Mouse (Mus musculus): ENCODE data around the gene Lhfpl2.

Lhfpl2 gene

DNA sequence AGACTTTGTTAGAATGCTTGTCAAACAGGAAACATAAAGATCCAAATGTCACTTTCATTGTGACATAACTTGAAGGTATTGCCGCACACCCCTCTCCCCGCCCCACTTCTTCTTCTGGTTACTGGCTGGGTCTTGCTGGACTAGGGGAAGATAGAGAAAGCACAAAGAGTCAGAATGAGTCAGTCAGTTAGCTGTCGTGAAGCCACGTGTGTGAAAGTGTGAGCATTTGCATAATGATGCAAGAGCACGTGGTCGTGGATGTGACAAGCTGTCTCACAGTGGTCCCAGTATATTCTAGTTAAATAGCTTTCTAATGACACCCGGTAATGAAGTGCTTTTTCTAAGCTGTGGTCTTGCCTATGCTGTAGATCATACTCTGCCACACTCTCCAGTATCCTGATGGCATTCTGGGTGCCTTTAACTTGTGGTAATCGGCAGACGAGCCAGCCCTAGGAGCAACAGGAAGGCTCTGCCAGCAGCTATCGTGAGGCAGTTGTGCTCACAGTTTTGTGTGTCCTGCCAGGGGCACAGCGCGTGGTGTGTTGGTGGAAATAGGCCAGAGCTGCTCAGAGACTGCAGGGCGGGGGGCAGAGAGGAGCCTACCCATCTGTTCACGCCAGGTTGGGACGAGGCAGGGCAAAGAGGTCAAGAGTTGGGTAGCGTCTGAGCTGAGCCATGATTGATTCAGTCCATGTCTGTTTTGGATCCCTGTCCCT lies 40.9 kb downstream of the Lhfpl2 start:
- no peak for DNase-seq (ENCODE audit: low read depth, low spot score)

DNA sequence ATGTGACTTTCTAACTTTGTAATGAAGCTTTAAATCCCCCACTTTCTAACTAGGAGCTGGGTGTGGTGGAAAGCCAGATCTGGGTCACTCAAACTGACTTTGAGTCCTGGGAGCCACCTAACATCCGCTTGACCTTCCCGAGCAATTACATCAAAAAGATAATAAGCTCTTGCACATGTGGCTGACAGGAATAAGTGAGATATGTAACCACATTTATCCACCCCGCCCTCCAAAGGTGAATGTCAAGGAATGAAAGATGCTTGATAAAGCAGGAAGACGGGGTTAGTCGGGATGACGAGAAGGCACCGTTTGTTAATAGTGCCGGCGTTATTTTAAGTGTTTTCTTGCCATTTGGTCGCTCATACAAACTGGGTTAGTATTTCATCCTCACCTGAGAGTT lies 41.5 kb downstream of the Lhfpl2 start:
- DNase-seq (ENCODE audit: low read depth, low spot score): no peak

DNA sequence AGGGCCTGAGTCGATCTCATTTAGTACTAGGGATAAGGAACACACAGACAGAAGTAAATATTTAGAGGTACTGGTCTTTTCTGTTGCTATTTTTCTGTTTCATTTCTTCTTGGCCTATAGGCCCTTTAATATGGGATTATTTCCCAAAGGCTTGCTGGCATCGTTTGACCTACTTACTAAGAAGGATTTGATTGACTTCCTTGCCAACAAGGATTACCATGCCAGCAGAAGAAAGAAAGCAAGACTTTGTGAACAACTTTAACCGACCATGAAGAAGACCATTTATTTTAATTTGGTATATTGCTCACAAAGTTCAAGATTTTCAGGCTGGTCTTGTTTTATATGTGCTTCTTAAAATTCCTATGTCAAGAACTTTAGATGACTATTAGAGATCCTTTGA lies 42.8 kb downstream of the Lhfpl2 start:
- DNase-seq (ENCODE audit: low read depth, low spot score): no peak

DNA sequence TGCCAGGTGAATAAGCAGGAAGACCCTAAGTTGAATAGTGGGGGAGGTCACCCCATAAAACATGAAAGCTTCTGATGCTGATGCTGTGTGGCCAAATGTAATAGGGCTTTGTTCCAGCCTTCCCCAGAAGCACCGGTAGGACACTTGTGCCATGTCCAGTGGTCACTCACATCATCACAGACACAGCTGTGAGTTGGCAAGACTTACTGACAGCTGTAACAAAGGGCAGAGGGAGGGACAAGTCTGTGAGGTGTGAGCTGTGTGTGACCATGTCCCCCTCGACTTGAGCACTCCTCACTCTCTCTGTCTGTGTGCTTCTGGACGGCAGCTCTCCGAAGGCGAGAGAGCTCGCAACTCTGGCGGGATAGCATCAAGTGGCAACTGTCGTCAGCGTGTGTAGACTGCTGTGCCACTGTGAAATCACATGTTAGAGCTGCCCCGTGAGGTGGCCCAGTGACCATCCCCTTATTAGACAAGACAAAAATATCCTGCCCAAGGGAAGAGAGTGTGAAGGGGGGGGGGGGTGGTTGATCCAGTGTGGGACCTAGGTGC lies 43.5 kb downstream of the Lhfpl2 start:
- no peak for DNase-seq (ENCODE audit: low read depth, low spot score)

DNA sequence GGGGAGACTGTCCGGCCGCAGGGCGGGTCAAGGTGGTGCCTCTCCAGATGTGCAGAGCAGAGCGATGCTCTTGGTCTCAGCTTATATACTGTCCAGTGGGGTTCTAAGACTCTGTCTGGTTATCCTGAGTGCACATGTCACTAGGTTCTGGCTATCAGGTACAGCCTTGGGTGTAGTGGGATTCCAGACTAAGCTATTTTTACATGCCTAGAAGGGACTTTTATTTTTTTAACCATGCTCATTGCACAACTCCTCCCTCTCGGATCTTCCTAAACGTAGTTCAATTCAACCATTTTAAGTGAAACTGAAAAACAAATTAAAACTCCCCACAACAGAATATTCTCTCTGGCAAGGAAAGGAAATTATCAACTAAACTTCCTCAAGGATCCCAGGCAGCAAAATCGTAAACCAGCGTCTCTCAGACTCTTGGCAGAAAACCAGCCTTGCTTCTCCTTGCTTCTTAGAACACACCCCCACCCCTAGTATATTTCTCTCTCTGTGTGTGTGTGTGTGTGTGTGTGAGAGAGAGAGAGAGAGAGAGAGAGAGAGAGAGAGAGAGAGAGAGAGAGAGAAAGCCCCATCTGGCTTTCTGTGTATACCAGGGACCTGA lies 47.4 kb downstream of the Lhfpl2 start:
- no peak for DNase-seq (ENCODE audit: low read depth, low spot score)

DNA sequence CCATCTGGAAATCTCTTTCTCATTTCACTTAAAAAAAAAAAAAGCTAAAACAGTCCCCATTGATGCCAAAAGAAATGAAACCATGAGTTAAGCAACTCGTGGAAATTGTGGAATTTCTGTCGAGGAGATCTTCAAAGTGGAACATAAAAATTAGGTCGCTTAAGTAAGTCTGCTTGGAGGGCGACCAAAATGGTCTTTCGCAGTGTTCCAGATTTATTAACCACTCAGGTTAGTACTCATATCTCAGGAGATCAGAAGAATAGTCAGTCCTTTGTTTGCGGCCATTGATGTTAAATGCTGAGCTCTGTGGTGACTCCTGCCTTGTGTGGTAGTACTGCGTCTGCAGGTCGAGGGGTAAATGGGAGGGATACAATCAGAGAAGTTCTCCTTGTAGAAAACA lies 48.8 kb downstream of the Lhfpl2 start:
- no peak for DNase-seq (ENCODE audit: low read depth, low spot score)

DNA sequence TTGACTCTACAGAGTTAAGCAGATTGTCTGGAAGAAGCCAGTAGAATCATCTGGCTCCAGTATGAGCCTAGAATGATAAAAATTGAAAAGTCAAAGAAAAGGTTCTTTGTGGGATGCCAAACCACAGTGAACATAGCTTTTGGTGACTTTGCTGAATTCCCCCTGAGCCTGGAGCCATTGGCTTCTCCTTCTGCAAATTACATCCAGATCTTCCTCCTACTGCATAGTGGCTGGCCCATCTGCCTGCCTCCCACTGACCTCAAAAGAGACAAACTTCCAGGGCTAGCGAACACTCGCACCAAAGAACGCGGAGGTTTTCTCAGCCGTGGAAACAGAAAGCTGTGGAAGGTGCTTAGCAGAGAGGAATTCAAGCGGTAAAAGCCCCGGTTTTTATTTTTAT lies 49.4 kb downstream of the Lhfpl2 start:
- no peak for DNase-seq (ENCODE audit: low read depth, low spot score)

DNA sequence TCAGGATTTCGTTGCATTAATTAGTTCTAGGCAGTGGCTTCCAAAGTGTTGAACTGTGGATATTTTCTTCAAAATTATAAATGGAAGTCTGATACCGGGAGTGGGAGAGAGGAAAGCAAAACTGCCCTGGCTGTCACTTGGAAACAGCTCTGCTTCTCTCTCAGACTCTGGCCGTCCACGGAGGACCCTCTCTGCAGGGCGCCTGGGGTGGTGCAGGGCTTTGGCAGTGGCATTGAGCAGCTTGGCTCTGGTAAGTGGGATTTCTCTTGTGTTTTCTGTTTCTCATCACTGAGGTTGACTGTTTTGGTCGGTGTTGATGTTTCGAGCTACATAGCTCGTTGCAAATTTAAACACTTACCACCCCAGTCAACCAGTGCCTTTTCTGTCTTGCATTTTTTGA lies 53.0 kb downstream of the Lhfpl2 start:
- no peak for DNase-seq (ENCODE audit: low read depth, low spot score)

DNA sequence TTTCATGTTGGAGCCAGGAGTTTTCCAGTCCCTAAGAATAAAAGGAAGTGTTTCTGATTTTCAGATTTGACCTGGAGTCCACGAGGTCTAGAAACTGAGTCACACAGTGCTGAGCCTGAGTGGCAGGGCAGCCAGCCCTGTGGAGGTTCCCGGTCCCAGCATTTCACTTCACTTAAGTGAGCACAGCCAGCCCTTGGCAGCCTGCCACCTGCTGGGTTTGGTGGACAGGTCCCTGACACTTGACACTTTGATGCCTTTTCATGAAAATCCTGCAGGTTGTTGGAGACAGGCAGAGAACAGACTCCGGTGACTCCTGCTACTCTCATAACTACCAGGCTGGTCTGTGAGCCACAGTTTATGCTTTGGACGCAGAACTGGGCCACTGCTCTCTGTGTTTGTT lies 57.9 kb downstream of the Lhfpl2 start:
- DNase-seq (ENCODE audit: low read depth, low spot score): no peak

DNA sequence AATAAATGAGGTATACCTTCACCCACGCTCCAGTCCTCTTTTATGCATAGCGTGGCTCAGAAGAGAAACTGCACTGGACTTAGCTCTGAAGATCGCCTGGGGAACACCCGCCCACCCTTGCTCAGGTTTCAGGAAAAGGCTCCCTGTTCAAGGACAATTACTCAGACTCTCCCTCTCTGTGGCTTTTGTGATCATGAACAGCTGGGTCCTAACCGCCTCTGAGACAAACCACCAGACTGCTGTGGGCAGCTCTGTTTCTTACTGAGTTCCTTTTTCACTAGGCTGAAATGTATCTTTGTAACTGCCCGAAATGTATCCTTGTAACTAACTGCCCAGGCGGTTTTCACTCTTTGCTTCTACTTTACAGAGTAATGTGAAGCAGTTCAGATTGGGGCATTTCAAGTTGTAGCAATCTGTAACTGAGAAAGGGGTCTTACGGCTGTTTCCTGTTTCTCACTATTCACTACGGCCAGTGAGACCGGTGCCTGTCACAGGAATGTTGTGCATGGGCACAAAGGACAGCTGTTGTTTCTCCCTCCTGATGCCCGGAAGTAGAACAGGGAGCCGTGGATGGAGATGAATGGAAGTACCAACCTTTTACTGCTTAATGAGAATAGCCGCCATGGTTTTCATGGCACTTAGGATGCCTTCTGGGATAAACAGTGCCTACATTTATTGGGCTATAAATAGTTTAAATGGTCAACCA lies 59.3 kb downstream of the Lhfpl2 start:
- DNase-seq (ENCODE audit: low read depth, low spot score): no peak

DNA sequence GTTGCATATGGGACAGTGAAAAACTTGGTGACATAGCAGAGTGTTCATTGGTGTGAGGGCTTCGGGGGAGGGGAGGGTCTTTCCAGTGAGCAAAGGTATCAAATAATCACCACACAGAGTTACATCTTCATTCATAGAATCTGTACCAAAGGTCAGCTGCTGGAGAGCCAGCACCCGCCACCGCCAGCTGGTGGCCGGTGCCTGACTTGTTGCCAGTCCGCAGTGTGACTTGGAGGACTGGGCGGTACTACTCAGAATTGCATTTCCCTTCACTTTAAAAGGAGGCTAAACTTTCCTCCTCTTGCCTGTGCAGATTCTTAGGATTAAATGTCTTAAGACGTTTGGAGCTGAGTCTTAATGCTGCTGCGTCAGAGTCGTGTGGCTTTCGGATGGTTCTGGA lies 59.9 kb downstream of the Lhfpl2 start:
- DNase-seq (ENCODE audit: low read depth, low spot score): no peak

DNA sequence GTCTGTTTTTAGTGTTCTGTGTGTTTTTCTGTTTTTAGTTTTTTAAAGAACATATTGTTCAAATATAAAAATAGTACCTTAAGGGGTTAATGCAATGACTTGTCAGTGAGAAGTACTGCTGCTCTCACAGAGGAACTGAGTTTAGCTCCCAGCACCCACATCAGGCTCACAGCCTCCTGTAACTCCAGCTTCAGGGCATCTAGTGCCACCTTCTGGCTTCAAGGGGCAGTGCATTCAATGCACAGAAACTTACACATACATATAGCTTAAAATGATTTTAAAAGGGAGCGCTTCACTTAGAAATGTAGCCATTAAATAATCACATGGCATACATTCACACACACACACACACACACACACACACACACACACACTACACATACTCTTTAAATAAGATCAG lies 60.5 kb downstream of the Lhfpl2 start:
- no peak for DNase-seq (ENCODE audit: low read depth, low spot score)

DNA sequence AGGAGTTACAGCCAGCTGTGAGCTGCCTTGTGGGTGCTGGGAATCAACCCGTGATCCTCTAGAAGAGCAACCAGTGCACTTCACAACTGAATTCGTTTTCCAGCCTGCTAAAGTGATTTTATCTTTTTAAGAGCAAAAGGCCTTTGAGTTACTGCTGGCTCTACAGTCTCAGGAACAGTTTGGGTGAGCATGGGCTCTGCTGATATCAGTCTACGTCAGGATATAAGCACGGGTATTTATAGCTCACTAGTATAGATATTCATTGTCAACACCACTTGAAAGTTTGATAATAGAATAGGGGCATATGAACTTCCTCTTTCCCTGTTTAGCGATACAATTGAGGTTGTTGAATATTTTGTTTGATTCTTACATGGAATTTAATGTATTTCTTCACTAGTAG lies 61.7 kb downstream of the Lhfpl2 start:
- no peak for DNase-seq (ENCODE audit: low read depth, low spot score)

DNA sequence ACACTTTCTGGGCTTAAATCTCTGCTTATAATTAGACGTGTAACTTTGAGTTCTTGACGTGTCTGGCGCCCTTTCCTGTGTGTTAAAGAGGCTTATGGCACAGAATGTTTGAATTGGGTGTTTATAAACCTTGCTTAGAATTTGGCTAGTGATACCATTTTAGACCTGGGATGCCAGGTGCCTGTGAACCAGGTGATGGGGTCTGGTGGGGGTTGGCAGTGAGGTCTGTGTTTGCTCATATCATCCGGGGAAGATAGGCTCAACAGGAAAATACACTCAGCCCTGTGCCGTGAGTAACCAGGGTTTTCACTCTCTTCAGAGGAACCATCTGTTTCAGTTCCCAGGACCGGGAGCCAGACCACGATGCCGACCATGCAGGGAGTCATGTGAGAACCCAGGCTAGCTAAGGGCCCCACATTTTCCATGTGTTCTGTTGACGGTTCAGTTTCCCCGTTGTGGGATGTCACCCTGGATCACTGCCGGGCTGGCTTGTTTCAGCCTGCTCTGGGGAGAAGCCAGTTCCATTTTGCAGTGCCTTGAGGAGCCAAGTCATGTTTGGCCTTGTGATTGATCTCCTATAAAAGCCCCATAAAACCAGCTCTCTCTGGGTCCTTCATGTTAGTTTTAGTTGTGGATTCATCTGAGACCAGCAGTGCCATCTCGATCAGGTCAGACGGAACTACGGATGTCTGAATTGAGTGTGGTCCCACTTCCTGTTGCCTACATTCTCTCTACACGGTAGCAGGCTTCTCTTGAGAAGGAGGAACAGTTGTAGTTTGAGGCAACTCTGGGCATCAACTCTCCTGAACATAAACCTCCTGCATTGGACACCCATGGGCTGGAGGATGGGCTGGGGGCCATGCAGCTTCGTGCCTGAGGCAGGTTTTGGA lies 65.4 kb downstream of the Lhfpl2 start:
- no peak for DNase-seq (ENCODE audit: low read depth, low spot score)

DNA sequence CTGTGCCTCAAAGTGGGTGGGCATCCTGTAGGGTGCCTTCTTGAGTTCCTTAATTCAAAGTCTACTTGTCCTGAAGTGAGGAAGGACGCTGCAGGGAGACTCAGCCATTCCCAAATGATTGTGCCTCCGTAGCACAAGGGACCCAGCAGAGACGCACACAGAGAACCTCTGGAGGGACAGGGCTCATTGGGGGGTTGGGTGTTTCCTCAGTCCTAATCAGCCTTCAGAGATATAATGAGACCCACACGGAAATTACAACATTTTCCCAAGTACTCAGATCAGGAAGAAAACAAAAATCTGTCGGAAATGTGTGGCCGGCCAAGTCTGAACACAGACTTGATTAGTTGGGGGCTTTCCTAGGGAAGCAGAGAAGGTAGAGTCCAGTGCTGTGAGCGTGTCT lies 72.8 kb downstream of the Lhfpl2 start:
- DNase-seq (ENCODE audit: low read depth, low spot score): no peak

DNA sequence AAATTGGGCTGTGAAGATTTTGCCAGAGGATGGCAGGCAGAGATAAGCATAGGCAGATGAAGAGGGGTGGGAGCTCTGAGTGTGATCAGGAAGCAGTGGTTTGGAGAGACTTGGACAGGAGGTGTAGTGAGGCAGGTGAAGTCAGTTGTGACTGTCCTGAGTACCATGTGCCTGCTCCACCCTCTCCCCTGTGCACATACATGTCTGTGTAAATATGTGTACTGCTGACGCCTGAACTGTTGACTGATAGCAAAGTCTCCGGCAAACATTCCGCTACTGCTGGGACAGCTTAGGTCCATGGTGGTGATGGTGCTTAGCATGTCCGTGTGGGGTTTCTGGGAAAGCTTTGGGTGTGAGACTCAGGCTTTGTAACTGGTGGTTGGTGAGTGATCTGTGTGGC lies 73.5 kb downstream of the Lhfpl2 start:
- DNase-seq (ENCODE audit: low read depth, low spot score): no peak

DNA sequence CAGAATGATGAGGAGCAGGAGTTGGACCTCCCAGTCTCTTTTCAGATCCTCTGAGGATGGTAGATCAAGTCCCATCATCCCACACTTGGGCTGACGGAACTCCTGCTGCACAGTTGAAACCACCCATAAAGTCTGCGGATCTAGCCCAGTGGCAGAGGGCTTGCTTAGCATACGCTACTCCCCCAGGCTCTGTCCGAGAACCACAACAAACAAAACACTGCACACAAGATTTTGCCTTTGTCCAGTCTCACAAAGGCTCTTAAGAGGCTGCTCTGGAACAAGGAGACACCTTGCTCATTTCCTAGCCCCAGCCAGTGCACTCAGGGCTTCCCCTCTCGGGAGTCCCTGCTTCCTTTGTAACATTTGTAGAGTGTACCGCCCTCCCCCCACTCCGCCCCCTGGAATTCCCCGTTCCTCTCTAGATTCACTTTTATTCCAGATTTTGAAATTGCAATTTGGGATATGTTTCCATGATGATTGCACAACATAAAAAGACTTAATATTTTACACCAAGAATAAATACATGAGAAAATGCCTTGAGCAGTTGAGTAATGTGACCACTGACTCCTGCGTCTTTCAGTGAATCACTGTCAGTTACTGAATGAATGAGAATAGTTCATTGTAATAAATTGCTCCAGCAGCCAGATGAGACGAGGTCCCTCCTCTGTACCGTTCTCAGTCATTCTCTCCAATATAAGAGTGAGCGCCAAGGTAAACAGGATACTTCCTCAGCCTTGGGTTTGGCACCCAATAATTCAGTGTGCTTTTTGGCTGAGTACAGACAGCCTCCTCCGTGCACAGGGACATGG lies 74.8 kb downstream of the Lhfpl2 start:
- DNase-seq (ENCODE audit: low read depth, low spot score): no peak

DNA sequence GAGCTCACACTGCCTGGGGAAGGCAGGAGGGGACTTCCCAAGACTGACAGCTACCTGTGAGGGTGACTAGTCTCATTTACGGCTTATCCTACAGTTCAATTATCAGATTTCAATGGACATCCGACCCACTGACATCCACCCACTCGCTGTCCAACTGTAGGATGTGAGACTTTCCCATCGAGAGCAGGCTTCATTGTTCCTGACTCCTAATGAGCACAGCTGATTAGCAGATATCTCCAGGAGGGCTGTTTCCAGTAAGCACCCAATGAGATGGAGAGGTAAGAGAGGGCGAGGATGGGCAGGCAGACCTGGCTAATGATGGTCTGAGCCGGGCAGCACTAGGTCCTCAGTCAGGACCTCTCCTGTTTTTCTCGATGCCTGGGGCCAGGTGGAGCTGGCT lies 77.0 kb downstream of the Lhfpl2 start:
- DNase-seq (ENCODE audit: low read depth, low spot score): no peak

DNA sequence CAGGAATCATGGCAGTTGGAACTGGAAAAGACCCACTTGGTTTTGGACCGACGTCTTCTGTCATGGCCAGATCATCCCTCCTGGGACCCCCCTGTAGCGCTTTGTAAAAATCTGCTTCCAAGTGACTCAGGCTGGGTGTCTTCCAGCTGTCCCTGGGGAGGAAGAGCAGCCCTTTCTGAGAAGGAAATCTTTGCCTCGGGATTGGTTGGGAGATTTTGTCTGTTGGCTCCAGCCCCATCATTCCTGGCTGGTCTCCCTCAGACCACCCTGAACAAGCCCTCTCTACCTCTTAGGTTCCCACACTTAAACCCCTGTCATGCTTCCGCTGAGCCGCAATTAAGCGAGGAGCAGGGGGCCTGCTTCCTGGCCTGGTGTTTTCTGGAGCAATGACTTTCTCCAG lies 77.6 kb downstream of the Lhfpl2 start:
- DNase-seq (ENCODE audit: low read depth, low spot score): no peak

DNA sequence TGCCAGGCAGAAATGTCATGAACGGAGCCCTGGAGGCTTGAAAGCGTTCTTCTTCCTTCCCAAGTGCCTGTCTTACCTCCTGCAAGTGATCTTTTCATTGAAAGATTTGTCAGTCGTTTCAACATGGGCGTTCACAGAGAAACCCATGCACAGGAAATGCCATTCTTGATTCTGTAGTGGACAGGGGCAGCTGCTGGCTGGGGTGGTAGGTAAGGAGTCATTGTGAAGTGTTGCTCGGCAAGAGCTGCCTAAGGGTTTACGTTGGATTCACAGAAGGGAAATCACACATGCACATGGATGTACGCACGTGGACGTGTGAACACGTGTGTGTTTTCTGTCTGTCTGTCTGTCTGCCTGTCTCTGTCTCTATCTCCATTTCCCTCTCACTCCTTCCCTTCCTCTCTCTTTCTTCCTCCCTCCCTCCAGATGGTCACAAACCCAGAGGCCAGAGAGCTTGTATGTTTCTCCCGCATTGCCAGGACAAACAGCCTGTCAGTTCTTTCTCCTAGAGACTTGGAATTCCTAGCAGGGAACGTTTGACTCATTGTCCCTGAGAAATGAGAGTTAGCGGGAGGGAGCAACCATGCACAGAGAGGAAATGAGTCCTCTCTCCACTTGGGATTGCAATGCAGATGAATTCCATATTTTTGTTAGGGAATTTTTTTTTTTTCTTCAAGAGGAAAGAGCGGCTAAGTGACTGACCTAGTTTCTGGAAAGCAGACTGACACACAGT lies 82.3 kb downstream of the Lhfpl2 start:
- no peak for DNase-seq (ENCODE audit: low read depth, low spot score)
